In genomic region chr2:36224153-36224552, GRCm38 (mm10) we compare ENCODE assay signal across 20 mouse cellular contexts. TPM values are rescaled to one million over a fixed set of nuclear protein-coding genes. Genes with fewer than 3 reads are reported as not detected.
DNase-seq lines count a peak whose midpoint lies in the region; ATAC-seq and TF ChIP-seq lines count a peak whose summit lies in the region.
"Had no signal": no experiment of that assay in that cellular context is flagged by ENCODE, and none has a peak within 500 bp of the region (broad histone marks: within the 10 kb centered on the region; RNA-seq: fewer than 3 reads in every experiment).

No protein-coding gene starts in this region.

- H3K36me3 ChIP-seq in intestine, embryonic 15.5 days: no peaks in the 10 kb centered on the region
- no peaks in the 10 kb centered on the region for H3K36me3 ChIP-seq in intestine, postnatal 0 days (ENCODE audit: control insufficient read depth, insufficient read depth)
- H3K36me3 ChIP-seq in lung, embryonic 16.5 days (ENCODE audit: control insufficient read depth, insufficient read depth, low read length): no peaks in the 10 kb centered on the region
- H3K36me3 ChIP-seq in small intestine, adult 2 months (ENCODE audit: control insufficient read depth, insufficient read depth, low read length): no peaks in the 10 kb centered on the region
- H3K36me3 ChIP-seq: embryonic facial prominence, embryonic 13.5 days; forebrain, embryonic 12.5 days; hindbrain, embryonic 12.5 days had no signal

- DNase-seq in lung, adult 18-20 months: no peak
- no peak for DNase-seq in spleen, adult 18-20 months
- DNase-seq: adrenal gland, postnatal 14 days; cerebellum, adult 11-12 months; cerebellum, adult 9-11 months; cerebellum, postnatal 36 days; gastrocnemius, postnatal 10 days; heart, adult 2 months; heart, postnatal 36 days had no signal

- H3K4me1 ChIP-seq in intestine, embryonic 15.5 days (replicated peaks): no peaks in the 10 kb centered on the region
- no peaks in the 10 kb centered on the region for H3K4me1 ChIP-seq in intestine, postnatal 0 days (replicated peaks; ENCODE audit: control insufficient read depth, insufficient read depth, low read length)
- H3K4me1 ChIP-seq in lung, embryonic 16.5 days (replicated peaks; ENCODE audit: control insufficient read depth, insufficient read depth, low read length): peaks cover 4% of the 10 kb centered on the region; the same call in 1 of the 2 replicates
- H3K4me1 ChIP-seq in small intestine, adult 2 months (ENCODE audit: control insufficient read depth, insufficient read depth, insufficient read length, low read length): no peaks in the 10 kb centered on the region
- H3K4me1 ChIP-seq: forebrain, embryonic 12.5 days; hindbrain, embryonic 12.5 days had no signal

- ATAC-seq in intestine, embryonic 15.5 days: no peak; the same call in 1 of the 2 replicates
- no peak for ATAC-seq in intestine, postnatal 0 days
- peak; percentile 69 for ATAC-seq in lung, embryonic 16.5 days (ENCODE audit: low read depth)
- ATAC-seq: activated CD4-positive, CD25-positive, alpha-beta regulatory T cell, adult 4 months; forebrain, embryonic 16.5 days; Patski had no signal

- H3K27me3 ChIP-seq in intestine, embryonic 15.5 days (replicated peaks): no peaks in the 10 kb centered on the region
- no peaks in the 10 kb centered on the region; the same call in 1 of the 2 replicates for H3K27me3 ChIP-seq in intestine, postnatal 0 days (replicated peaks; ENCODE audit: control insufficient read depth, insufficient read depth, low read length)
- no peaks in the 10 kb centered on the region for H3K27me3 ChIP-seq in lung, embryonic 16.5 days (ENCODE audit: control insufficient read depth, insufficient read depth, low read depth, low read length)
- no peaks in the 10 kb centered on the region; the same call in 1 of the 2 replicates for H3K27me3 ChIP-seq in small intestine, adult 2 months (ENCODE audit: control insufficient read depth, insufficient read depth, low read length)
- H3K27me3 ChIP-seq: Patski had no signal

- peak overlapping the region; percentile 17; the same call in 1 of the 2 replicates for H3K27ac ChIP-seq in intestine, embryonic 15.5 days
- no peak overlapping the region for H3K27ac ChIP-seq in intestine, postnatal 0 days (ENCODE audit: low read depth, low read length)
- peak overlapping the region; percentile 39 for H3K27ac ChIP-seq in lung, embryonic 16.5 days (ENCODE audit: low read length)
- H3K27ac ChIP-seq in small intestine, adult 2 months (ENCODE audit: insufficient read depth, low read depth, low read length): 0 out of 2 replicates have a peak overlapping the region, but pooled peaks have one; percentile 34
- H3K27ac ChIP-seq: embryonic facial prominence, embryonic 13.5 days; forebrain, embryonic 12.5 days; heart, adult 2 months; hindbrain, embryonic 12.5 days had no signal

- no peak for TF ChIP-seq CTCF in intestine, postnatal 0 days (IDR thresholded peaks at IDR 0.05; ENCODE audit: low read depth)
- TF ChIP-seq CTCF in small intestine, adult 2 months (IDR thresholded peaks at IDR 0.05; ENCODE audit: extremely low read depth, insufficient read length, insufficient replicate concordance, low read depth, low read length): no peak

- no peak overlapping the region for H3K4me3 ChIP-seq in intestine, embryonic 15.5 days (replicated peaks)
- H3K4me3 ChIP-seq in intestine, postnatal 0 days (ENCODE audit: low read depth, low read length): no peak overlapping the region
- no peak overlapping the region for H3K4me3 ChIP-seq in lung, embryonic 16.5 days (ENCODE audit: low read length)
- H3K4me3 ChIP-seq in small intestine, adult 2 months (ENCODE audit: low read depth, low read length): no peak overlapping the region
- H3K4me3 ChIP-seq: embryonic facial prominence, embryonic 13.5 days; forebrain, embryonic 12.5 days; heart, adult 2 months; hindbrain, embryonic 12.5 days had no signal

- WGBS in intestine, embryonic 15.5 days: 74% methylated on average over 7 of the region's 7 CpGs
- 74% methylated on average over 7 of the region's 7 CpGs for WGBS in intestine, postnatal 0 days
- 53% methylated on average over 7 of the region's 7 CpGs for WGBS in lung, embryonic 16.5 days
- 81% methylated on average over 7 of the region's 7 CpGs for WGBS in small intestine, adult 2 months

- no peaks in the 10 kb centered on the region for H3K9me3 ChIP-seq in intestine, embryonic 15.5 days
- H3K9me3 ChIP-seq in intestine, postnatal 0 days (ENCODE audit: control insufficient read depth): no peaks in the 10 kb centered on the region
- H3K9me3 ChIP-seq in lung, embryonic 16.5 days (ENCODE audit: control insufficient read depth, low read length): no peaks in the 10 kb centered on the region
- H3K9me3 ChIP-seq: embryonic facial prominence, embryonic 13.5 days; forebrain, embryonic 12.5 days; hindbrain, embryonic 12.5 days had no signal

- H3K4me2 ChIP-seq in intestine, embryonic 15.5 days (replicated peaks): no peak overlapping the region
- H3K4me2 ChIP-seq in intestine, postnatal 0 days (replicated peaks; ENCODE audit: low read depth): no peak overlapping the region
- no peak overlapping the region for H3K4me2 ChIP-seq in lung, embryonic 16.5 days (ENCODE audit: low read depth, low read length)
- H3K4me2 ChIP-seq: embryonic facial prominence, embryonic 13.5 days; forebrain, embryonic 12.5 days; heart, embryonic 11.5 days; hindbrain, embryonic 12.5 days had no signal

- no peak overlapping the region for H3K9ac ChIP-seq in intestine, embryonic 15.5 days
- no peak overlapping the region for H3K9ac ChIP-seq in intestine, postnatal 0 days (ENCODE audit: low read depth, low read length)
- no peak overlapping the region for H3K9ac ChIP-seq in lung, embryonic 16.5 days (ENCODE audit: low read length)
- H3K9ac ChIP-seq: embryonic facial prominence, embryonic 13.5 days; forebrain, embryonic 12.5 days; hindbrain, embryonic 12.5 days had no signal

- no peak for TF ChIP-seq POLR2A in small intestine, adult 2 months (IDR thresholded peaks at IDR 0.05; ENCODE audit: low read depth, low read length)

RNA-seq across cellular contexts. Expression of gene Ptgs1, which starts 6.1 kb away (rescaled TPM):
- 24.7 and 26.0 TPM in 2 replicates for polyA plus RNA-seq in intestine, embryonic 15.5 days (2015; fragmentation: Nextera tagmentation; extraction: Ambion mirVana)
- 29.5 and 31.0 TPM in 2 replicates for polyA plus RNA-seq in intestine, postnatal 0 days (2015; fragmentation: Nextera tagmentation; extraction: Ambion mirVana)
- 76.1 and 83.5 TPM in 2 replicates for polyA plus RNA-seq in lung, embryonic 16.5 days (2015; fragmentation: Nextera tagmentation; extraction: Ambion mirVana)
- polyA plus RNA-seq in small intestine, adult 2 months (2012; rRNA removed): 24.4 and 24.7 TPM in 2 replicates
